7 mouse cellular contexts compared by ENCODE assay signal in genomic region chr9:64021853-64022561, GRCm38 (mm10). TPM values are rescaled to one million over a fixed set of nuclear protein-coding genes. Genes with fewer than 3 reads are reported as not detected.
DNase-seq lines count a peak whose midpoint lies in the region; ATAC-seq and TF ChIP-seq lines count a peak whose summit lies in the region.

TSS of gene Smad6 (minus strand) at chr9:64022059.

- peak within 1 kb of the TSS; percentile 85 for H3K4me3 ChIP-seq in intestine, postnatal 0 days (ENCODE audit: low read depth, low read length)
- peak within 1 kb of the TSS; percentile 77 for H3K4me3 ChIP-seq in midbrain, embryonic 11.5 days (ENCODE audit: low read depth, low read length)
- H3K4me3 ChIP-seq in small intestine, adult 2 months (ENCODE audit: low read depth, low read length) = peak within 1 kb of the TSS; percentile 73

- peak; percentile 65 for ATAC-seq in intestine, postnatal 0 days
- peak; percentile 63 for ATAC-seq in midbrain, embryonic 11.5 days (ENCODE audit: low FRiP score)

- 0 out of 2 replicates have a peak, but pooled peaks cover 7% of the 10 kb centered on the region for H3K4me1 ChIP-seq in intestine, postnatal 0 days (replicated peaks; ENCODE audit: control insufficient read depth, insufficient read depth, low read length)
- peaks cover 40% of the 10 kb centered on the region for H3K4me1 ChIP-seq in midbrain, embryonic 11.5 days (ENCODE audit: control insufficient read depth, insufficient read depth, low read length)
- H3K4me1 ChIP-seq in small intestine, adult 2 months (ENCODE audit: control insufficient read depth, insufficient read depth, insufficient read length, low read length) = peaks cover 15% of the 10 kb centered on the region

- no peak; the same call in 1 of the 2 replicates for TF ChIP-seq POLR2A in small intestine, adult 2 months (IDR thresholded peaks at IDR 0.05; ENCODE audit: low read depth, low read length)

- H3K27ac ChIP-seq in intestine, postnatal 0 days (ENCODE audit: low read depth, low read length) = peak within 1 kb of the TSS; percentile 96
- H3K27ac ChIP-seq in midbrain, embryonic 11.5 days (ENCODE audit: low read depth, low read length) = peak within 1 kb of the TSS; percentile 90
- H3K27ac ChIP-seq in small intestine, adult 2 months (ENCODE audit: insufficient read depth, low read depth, low read length) = peak within 1 kb of the TSS; percentile 91

- peak; percentile 83 to 86 for DNase-seq in adrenal gland, adult 18-20 months (ENCODE audit: low spot score in 2 of 2)
- peak; percentile 94 for DNase-seq in embryo, embryonic 11.5 days (ENCODE audit: low read depth, low spot score)
- DNase-seq in gonadal fat pad, adult 2 months (ENCODE audit: low read depth) = no peak
- peak; percentile 78 for DNase-seq in left cerebral cortex, postnatal 4 days
- DNase-seq in midbrain, embryonic 11.5 days (ENCODE audit: low spot score, missing footprints) = peak; percentile 97

- no peaks in the 10 kb centered on the region for H3K9me3 ChIP-seq in intestine, postnatal 0 days (ENCODE audit: control insufficient read depth)
- no peaks in the 10 kb centered on the region for H3K9me3 ChIP-seq in midbrain, embryonic 11.5 days (ENCODE audit: control insufficient read depth, low read length)

- H3K27me3 ChIP-seq in intestine, postnatal 0 days (replicated peaks; ENCODE audit: control insufficient read depth, insufficient read depth, low read length) = no peaks in the 10 kb centered on the region
- H3K27me3 ChIP-seq in midbrain, embryonic 11.5 days (ENCODE audit: control insufficient read depth, insufficient read depth, low read length) = peaks cover 2% of the 10 kb centered on the region; the same call in 1 of the 2 replicates
- H3K27me3 ChIP-seq in small intestine, adult 2 months (ENCODE audit: control insufficient read depth, insufficient read depth, low read length) = no peaks in the 10 kb centered on the region

- H3K4me2 ChIP-seq in intestine, postnatal 0 days (replicated peaks; ENCODE audit: low read depth) = peak within 1 kb of the TSS; percentile 89
- H3K4me2 ChIP-seq in midbrain, embryonic 11.5 days = peak within 1 kb of the TSS; percentile 99

- intact Hi-C loops in left cerebral cortex, postnatal 4 days (cut with DNase I) = no loop called here

- peak within 1 kb of the TSS; percentile 94 for H3K9ac ChIP-seq in intestine, postnatal 0 days (ENCODE audit: low read depth, low read length)
- H3K9ac ChIP-seq in midbrain, embryonic 11.5 days (ENCODE audit: low read length) = peak within 1 kb of the TSS; percentile 93

- under 1% methylated on average over 58 of the region's 60 CpGs for WGBS in intestine, postnatal 0 days
- under 1% methylated on average over 60 of the region's 60 CpGs for WGBS in midbrain, embryonic 11.5 days
- under 1% methylated on average over 60 of the region's 60 CpGs for whole genome bisulfite sequencing in small intestine, adult 2 months

- H3K36me3 ChIP-seq in intestine, postnatal 0 days (ENCODE audit: control insufficient read depth, insufficient read depth) = no peaks in the 10 kb centered on the region; the same call in 1 of the 2 replicates
- no peaks in the 10 kb centered on the region for H3K36me3 ChIP-seq in midbrain, embryonic 11.5 days (ENCODE audit: control insufficient read depth, insufficient read depth, low read length)
- no peaks in the 10 kb centered on the region for H3K36me3 ChIP-seq in small intestine, adult 2 months (ENCODE audit: control insufficient read depth, insufficient read depth, low read length)

- TF ChIP-seq CTCF in intestine, postnatal 0 days (IDR thresholded peaks at IDR 0.05; ENCODE audit: low read depth) = peak; percentile 42
- no peak for TF ChIP-seq CTCF in small intestine, adult 2 months (IDR thresholded peaks at IDR 0.05; ENCODE audit: extremely low read depth, insufficient read length, insufficient replicate concordance, low read depth, low read length)

RNA-seq across cellular contexts. Expression of gene Smad6, which starts in this region (rescaled TPM):
- 1 to 10 TPM; 5.4 to 5.5 TPM for total RNA-seq in adrenal gland, adult 18-20 months (2021)
- polyA plus RNA-seq in gonadal fat pad, adult 2 months (2012; rRNA removed) = 12.2 and 14.4 TPM in 2 replicates
- polyA plus RNA-seq in intestine, postnatal 0 days (2015; fragmentation: Nextera tagmentation; extraction: Ambion mirVana) = 5.4 and 6.1 TPM in 2 replicates
- 1 to 10 TPM; 2.0 to 2.3 TPM for total RNA-seq in left cerebral cortex, postnatal 4 days (2021)
- 3.9 and 4.0 TPM in 2 replicates for polyA plus RNA-seq in midbrain, embryonic 11.5 days (2014; fragmentation: Nextera tagmentation; extraction: Ambion mirVana)
- polyA plus RNA-seq in small intestine, adult 2 months (2012; rRNA removed) = 45.7 and 90.4 TPM in 2 replicates
